Mouse (Mus musculus) adrenal gland, adult 8-10 months (tissue): Measurements from ENCODE around the gene Blvrb. TPM values are rescaled to one million over a fixed set of nuclear protein-coding genes. Genes with fewer than 3 reads are reported as not detected.
"Not testable (repeated sequence)": the region's sequence is repeated elsewhere in the genome, so short reads cannot be mapped to it uniquely, and the experiment has no call there.

Experiments
- DNase-seq: peaks from one replicate; pipeline ENCODE4 v3.0.0; 2022
- total RNA-seq, 4 experiments: library from RNA; stranded (reverse); gene quantifications; 2 replicates each; pipeline ENCODE4 v1.2.4; 2022

Gene Blvrb
- total RNA-seq, 4 experiments from 2014 or later, result 33.7 to 49.5 (median 44.8) TPM

DNA sequence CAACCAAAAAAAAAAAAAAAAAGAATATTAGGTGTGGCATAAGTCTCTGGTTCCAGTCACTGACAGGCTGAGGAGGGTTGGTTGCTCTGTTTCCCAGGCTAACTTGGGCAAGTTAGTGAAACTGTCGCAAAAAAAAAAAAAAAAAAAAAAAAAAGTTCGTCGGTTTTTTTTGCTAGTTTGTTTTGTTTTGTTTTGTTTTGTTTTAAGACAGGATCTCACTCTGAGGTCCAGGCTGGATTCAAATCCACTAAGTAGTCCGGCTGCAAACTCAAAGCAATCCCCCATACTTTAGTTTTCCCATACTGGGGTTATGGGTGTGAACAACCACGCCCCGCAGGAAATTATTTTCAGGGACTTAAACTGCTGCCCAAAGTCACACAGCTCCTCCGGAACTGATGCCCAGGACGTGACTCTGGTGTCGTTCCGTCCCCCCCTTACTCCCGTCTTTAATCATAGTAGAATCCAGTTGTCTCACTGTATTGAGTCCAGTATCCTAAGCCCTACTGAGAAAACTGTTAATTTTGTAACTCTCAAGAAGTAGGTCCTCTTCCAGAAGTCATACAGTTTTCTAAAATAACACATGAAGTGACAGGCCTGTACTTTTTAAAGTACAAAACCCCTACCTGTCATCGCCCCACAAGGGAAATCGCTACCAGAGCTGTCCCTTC, 38.5 kb downstream of the Blvrb start:
- no peak for DNase-seq

DNA sequence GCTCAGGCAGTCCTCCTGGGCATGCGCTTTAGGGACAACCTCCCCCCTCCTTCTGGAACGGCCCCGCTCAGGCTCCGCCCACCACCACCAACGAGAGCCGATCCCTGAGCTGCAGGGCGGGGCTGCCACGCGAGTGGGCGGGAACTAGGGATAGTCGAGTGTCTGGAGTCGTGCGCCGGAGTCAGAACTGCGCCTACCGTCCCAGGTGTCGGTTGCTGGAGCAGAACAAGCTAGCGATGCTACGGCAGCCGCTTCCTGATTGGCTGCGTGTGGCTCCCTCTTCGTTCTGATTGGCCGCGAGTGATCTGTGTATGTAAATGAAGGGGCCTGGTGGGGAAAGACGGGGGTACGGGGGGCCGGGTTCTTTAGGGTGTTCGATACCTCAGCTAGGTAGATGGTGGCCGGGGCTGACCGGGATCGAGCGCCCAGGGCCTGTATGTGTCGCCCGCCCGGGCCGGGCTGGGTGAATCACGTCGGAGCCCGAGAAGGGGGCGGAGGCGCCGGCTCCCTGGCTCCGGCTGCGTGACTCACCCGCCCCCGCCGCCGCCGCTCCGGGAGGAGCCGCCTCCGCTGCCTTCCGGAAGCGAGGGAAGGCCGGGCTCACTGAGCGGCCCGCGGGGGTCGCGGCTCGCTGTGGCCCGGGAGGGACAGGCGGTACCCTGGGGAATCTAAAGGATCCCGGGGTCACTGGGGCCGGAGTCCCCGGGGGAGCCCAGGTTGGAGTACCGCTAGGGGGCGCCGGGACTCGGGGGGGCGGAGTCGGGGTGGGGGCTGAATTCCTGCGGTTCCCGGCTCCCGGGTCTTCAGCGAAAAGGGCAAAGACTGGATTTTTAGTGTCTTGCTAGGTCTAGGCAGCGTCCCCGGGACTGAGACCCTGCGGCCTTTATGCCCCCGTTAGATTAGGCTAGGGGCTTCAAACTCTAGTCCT, 39.3 kb downstream of the Blvrb start, which contains the start of gene Sertad1:
Gene Sertad1 (plus strand): TSS at position 141 of the 928 bp plus-strand sequence.
- peak; percentile 100 for DNase-seq

DNA sequence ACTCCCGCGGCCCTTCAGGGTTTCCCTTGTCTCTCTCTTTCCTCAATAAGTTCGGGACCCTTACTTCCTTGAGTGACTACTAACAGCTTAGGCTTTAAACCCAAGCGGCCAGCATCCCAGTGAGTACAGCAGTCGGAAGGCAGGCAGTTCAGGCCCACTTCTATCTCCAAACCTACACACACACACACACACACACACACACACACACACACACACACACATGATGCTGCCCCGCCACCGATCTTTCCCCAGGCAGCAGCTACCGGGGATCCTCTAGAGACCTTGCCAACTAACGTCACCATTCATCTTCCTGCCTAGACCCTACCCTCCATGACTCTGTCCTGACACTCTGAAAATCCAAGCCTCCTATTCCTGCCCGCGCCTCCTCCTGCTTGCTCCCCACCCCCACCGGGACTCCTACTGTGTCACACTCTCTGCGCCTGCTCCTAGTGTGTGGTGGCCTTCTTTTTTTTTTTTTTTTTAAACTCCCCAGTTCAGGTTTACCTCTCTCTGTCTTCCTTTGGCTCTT, 40.0 kb downstream of the Blvrb start:
- peak; percentile 79 for DNase-seq

DNA sequence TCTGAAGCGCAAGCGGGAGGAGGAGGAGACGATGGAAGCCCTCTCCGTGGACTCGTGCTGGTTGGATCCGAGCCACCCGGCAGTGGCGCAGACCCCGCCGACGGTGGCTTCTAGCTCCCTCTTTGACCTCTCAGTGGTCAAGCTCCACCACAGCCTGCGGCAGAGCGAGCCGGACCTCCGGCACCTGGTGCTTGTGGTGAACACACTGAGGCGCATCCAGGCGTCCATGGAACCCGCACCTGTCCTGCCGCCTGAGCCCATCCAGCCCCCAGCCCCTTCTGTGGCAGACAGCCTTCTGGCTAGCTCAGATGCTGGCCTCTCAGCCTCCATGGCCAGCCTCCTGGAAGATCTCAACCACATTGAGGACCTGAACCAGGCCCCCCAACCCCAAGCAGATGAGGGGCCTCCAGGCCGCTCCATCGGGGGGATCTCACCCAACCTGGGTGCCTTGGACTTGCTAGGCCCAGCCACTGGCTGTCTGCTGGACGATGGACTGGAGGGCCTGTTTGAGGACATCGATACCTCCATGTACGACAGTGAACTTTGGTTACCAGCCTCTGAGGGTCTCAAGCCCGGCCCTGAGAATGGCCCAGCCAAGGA, 41.6 kb downstream of the Blvrb start:
- DNase-seq, result no peak

DNA sequence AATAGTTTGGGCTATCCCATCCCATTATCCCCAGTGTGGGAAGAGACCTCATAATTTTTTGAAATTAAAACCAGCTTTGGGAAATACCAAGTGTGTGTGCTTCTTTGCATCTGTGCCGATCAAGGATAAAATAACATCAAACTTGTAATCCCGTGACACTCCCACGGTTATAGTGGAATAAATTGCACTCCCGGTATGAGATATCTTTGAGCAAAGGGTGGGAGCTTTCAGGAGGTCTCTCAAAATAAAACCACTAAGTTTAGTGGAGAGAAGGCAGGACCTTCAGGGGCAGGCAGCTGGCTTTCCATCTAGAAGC, 42.4 kb downstream of the Blvrb start:
- no peak for DNase-seq

DNA sequence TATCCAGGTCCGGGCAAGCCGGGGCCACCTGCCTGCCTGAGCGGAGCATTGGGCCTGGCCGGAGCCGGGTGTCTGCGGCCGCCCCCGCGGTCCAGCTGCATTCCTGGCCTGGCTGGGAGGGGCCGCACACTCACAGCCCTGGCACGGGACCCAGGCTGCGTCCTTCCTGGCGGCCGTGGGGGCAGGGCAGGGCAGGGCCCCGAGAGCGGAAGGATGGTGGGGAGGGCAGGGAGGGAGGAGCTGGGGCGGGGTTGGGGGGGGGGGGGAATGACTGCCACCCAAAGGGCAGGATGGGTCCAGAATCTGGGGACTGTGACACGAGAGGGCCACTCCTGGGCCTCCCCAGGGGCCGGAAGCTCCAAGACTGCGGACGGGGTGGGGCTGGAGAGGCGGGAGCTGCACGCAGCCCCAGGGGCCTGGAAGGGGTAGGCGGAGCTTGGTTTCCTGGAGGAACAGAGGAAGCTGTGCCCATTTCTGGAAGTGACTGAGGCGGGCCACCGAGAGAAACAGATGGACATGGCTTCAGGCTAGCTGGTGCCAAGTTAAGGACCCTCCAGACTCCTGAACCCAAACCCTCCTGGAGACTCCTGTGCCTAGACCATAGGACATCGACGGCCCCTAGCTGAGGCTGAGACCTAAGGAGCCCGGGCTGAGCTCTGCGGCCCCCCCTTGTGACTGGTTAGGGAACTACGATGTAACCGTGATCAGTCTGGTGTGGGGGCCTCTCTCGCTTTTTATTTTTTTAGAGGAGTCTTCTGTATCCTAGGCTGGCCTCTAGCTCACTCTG, 43.0 kb downstream of the Blvrb start:
- peak; percentile 96 for DNase-seq

DNA sequence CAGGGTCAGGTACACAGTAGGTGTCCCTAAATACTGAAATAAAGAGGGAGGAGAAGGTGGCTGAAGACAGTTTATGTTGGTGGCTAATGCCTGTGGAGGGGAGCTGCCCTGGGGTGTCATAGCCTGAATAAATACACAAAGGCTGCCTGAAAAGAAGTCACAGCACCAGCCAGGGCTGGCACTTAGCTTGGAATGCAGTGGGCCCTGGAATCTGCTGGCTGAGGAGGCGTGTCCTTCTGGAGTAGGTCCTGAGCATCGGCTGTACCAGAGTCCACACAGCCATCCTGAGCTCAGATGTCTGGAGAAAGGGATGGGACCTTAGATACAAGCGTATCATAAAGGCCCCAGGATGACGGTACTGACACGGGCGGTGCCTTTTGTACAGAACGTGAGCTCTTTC, 44.1 kb downstream of the Blvrb start:
- no peak for DNase-seq

DNA sequence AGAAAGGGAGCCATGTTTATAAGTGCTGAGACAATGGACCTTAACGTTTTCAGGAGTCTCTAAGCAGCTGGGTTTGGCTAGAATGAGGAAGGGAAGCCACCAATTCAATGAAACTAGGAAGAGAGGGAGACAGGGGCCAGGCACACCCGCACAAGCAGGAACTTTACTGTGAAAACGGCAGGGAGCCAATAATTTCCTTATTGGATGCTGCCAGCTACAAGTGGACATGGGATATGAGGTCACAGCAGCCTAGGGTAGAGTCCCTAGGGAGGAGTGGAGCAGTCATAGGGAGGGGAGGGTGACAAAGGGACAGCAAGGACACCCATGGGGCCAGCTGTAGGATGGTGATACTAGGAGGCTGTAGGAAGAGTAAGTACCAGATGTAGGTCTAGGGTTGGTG, 45.2 kb downstream of the Blvrb start:
- DNase-seq, result no peak

DNA sequence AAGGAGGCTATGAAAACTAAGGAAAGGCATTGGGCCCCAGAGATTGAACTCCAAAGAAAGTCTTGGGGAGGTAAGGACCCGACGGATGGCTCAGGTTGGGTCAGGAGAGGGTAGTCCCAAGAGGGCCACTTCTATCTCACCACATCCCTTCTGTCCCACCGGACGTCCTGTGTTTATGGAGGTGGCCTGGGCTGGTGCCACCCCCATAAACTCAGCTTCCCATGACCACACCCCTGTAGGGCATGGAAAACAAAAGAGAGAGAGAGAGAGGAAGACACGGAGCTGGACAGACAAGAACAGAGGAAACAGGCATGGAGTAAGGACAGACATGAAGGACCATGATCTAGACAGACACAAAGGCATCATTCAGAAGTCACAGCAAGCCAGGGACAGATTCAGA, 45.7 kb downstream of the Blvrb start:
- DNase-seq, result no peak

DNA sequence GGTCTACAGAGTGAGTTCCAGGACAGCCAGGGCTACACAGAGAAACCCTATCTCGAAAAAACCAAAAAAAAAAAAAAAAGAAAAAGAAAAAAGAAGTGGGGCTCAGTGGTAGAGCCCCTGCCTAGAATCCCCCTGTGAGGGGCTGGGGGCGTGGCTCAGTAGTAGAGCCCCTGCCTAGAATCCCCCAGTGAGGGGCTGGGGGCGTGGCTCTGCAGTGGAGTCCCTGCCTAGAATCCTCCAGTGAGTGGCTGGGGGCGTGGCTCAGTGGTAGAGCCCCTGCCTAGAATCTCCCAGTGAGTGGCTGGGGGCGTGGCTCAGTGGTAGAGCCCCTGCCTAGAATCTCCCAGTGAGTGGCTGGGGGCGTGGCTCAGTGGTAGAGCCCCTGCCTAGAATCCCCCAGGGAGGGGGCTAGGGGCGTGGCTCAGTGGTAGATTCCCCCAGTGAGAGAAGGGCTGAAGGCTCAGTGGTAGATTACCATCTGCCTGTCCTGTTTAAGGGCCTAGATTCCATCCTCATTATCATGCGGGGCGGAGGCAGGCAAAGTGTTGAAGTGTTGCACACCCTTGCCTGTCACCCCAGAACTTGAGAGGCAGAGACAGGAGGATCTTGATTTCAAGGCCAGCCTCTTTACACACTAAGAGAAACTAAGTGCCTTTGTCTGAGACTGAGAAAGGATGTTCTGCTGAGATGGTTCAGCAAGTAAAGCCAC, 47.0 kb downstream of the Blvrb start:
- DNase-seq, result not testable (repeated sequence)

DNA sequence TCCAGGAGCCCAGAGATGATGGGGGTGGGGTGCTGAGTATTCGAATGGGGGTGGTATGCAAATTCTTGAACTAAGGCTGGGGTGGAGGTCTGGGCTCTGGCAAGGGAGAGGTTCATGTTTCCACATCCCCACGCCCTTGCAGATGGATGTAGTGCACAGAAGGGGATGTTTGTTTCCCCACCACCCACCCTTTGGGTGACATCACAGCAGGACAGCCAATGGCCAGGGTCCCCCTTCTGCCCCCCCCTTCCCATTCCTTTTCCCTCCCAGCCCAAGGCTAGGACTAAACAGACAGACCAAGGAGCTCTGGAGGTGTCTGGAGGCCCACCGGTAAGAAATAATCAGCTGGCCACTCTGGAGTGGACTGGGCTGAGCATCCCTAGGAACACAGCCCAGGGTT, 51.3 kb downstream of the Blvrb start, which contains the start of gene Prx:
Gene Prx (plus strand): TSS at position 289 of the 400 bp plus-strand sequence.
- no peak for DNase-seq

DNA sequence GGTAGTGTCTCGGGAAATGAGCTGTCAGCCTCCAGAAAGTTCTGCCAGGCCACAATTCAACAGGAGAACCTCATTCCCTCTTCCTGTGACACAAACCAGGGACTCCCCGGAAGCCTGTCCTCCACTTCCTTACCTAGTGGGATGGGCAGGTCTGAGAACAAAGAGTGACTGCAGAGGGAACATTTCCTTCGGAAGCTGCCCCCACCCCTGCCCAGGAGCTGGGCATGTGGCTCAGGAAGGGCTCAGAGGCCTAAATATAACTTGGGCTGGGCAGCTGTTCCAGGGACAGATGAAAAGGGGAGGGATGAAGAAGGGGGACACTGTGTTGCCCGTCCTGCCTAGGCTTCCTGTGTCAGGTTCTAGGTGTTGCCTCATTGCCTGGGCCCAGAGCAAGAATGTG, 53.8 kb downstream of the Blvrb start:
- DNase-seq, result no peak

DNA sequence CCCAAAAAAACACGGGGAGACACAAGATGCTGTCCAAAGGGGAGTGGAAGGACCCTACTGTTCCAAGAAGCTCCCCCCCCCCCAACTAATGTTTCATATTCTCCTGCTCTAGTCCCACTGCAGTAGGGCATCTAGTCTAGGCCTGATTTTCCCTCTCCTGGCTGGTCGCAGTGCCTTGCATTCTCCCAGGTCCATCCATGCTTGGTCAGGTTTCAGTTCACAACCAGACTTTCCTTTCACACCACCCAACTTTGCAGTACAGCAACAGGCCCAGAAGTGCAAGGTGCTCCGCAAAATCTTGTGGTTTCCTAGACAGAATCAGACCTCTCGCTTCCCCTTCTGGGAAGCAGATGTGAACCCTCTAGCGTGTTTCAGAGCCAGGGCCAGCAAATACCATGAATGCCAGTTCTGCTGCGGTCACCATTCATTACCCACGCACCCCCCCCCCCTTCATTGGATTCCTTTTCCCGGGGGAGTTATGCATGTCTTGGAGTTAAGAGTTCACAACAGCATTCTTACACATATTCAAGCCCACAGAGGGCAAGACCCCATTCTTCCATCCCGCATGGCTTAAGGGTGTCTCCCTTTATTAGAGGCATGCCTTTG, 59.1 kb downstream of the Blvrb start:
- DNase-seq, result no peak

DNA sequence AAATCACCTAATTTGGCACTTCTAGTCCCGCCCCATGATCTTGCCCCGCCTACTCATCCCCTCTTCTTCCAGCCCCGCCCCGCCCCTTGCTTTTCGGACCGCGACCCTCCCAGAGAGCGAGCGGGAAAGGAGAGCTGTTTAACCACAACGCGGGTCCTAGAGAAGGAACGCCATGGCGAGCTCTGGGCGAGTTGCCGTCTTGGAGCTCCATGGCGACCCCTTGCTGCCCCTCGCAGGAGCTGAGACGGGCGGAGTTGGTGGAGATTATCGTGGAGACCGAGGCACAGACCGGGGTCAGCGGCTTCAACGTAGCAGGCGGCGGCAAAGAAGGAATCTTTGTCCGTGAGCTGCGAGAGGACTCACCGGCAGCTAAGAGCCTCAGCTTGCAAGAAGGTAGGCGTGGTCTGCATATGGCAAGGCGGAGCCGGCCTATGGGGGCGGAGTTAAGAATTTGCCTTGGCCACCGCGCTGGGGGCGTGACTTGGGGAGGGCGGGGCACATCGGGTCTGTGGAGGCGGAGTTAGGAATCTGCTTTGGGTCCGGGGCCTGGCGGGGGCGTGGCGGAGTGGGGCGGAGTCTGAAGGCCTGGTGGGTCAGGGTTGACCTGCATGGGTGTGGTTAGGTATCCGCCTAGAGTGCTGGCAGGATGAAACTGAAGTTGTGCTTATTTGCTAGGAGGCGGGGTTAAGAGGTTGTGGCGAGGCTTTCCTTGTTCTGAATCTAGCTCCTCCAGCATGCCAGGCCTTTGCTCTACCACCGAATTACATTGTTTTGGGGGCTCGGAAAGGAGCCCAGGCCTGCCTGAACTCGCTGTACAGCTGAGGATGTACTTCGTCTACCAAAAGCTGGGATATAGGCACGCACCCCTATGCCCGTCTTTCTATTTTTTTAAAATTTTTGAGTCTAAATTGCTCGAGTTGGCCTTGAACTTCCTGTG, 60.2 kb downstream of the Blvrb start:
- DNase-seq, result peak; percentile 98

DNA sequence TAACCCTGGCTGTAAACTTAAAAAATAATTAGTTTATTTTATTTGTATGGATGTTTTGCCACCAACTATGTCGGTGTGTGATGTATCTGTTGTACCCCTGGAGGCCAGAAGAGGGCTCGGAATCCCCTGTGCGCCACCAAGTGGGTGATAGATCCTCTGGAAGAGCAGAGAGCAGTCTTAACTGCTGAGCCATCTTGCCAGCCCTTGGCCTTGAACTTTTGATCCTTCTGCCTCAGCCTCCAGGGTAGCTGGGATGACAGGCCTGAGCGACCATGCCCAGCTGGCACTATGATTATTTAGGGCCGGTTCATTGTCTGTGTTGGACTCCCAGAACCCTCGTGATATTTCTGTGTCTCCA, 60.8 kb downstream of the Blvrb start:
- DNase-seq, result peak; percentile 73

DNA sequence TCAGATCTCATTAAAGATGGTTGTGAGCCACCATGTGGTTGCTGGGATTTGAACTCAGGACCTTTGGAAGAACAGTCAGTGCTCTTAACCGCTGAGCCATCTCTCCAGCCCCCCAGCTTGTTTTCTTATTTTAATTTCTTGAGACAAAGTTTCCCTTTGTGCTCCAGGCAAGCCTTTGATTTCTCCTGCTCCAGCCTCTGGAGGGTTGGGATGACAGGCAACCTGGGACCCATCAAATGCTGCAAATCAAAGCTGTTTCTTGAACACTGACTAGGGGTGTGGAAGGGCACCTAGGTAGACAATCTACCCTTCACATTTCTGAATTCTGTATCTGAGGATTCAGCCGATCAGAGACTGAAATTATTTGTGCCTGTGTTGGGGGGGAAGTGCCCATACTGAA, 63.0 kb downstream of the Blvrb start:
- DNase-seq, result no peak

DNA sequence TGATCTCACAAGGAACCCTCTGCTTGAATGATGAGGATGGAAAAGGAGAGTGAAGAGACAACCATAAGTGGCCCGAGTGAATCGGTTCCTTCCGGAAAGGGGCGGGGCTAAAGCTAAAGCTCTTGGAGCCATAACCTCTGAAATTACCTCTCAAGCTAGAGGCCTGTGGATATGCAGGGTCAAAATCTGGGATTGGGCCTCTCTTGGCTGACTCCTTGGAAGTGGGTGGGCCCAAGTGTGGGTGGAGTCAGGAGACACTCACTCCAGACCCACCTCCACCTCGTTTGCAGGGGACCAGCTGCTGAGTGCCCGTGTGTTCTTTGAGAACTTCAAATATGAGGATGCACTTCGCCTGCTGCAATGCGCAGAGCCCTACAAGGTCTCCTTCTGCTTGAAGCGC, 67.2 kb downstream of the Blvrb start:
- DNase-seq, result no peak
